Mouse (Mus musculus) gastrocnemius, postnatal 36 days (tissue): ENCODE data around the gene Fosb. TPM values are rescaled to one million over a fixed set of nuclear protein-coding genes. Genes with fewer than 3 reads are reported as not detected.
A peak's percentile ranks its signal among the peaks of the same experiment; 100 is the strongest.

Experiments
- DNase-seq, 2 experiments: peaks; one replicate each; pipeline ENCODE4 v3.0.0; 2022
- intact Hi-C: fragments of 180-260 bp; cut with DNase I; formaldehyde crosslinking; loops from one replicate; pipeline ENCODE4 v1.15.1; 2025
- total RNA-seq, 2 experiments: library from RNA; stranded (reverse); gene quantifications; 2 replicates each; pipeline ENCODE4 v1.2.3; 2021

Fosb gene
- total RNA-seq, 2 experiments from 2014 or later: 0.15 to 0.31 TPM

GRCm38 (mm10) chr7:19335583-19335982 lies 25.7 kb upstream of the Fosb start:
- DNase-seq: no peak
- intact Hi-C loops: no loop called here

GRCm38 (mm10) chr7:19332709-19333352 lies 23.0 kb upstream of the Fosb start:
- intact Hi-C loops: no loop called here
- DNase-seq: peak; percentile 72 to 74

- intact Hi-C loops: no loop called here
- no peak for DNase-seq
These were observed 22.1 kb upstream of the Fosb start for GRCm38 (mm10) chr7:19331910-19332309.

GRCm38 (mm10) chr7:19328425-19328824 lies 18.6 kb upstream of the Fosb start:
- DNase-seq: no peak
- intact Hi-C loops: no loop called here

GRCm38 (mm10) chr7:19327782-19328181 lies 17.9 kb upstream of the Fosb start:
- intact Hi-C loops: no loop called here
- DNase-seq: peak in 1 of 2 experiments; percentile 3

- intact Hi-C loops: no loop called here
- peak; percentile 82 to 90 for DNase-seq
These were observed 17.3 kb upstream of the Fosb start for GRCm38 (mm10) chr7:19327128-19327527.

- peak; percentile 85 to 87 for DNase-seq
- intact Hi-C loops: no loop called here
These were observed 16.5 kb upstream of the Fosb start for GRCm38 (mm10) chr7:19326359-19326758.

- no peak for DNase-seq
- intact Hi-C loops: no loop called here
These were observed 15.7 kb upstream of the Fosb start for GRCm38 (mm10) chr7:19325262-19326199.

GRCm38 (mm10) chr7:19324221-19324620 lies 14.4 kb upstream of the Fosb start:
- intact Hi-C loops: no loop called here
- DNase-seq: no peak

GRCm38 (mm10) chr7:19322489-19322888 lies 12.6 kb upstream of the Fosb start:
- intact Hi-C loops: no loop called here
- DNase-seq: no peak

- no peak for DNase-seq
- intact Hi-C loops: no loop called here
These were observed 11.6 kb upstream of the Fosb start for GRCm38 (mm10) chr7:19321464-19321863.

- intact Hi-C loops: no loop called here
- no peak for DNase-seq
These were observed 10.8 kb upstream of the Fosb start for GRCm38 (mm10) chr7:19320637-19321036.

GRCm38 (mm10) chr7:19319906-19320305 lies 10.1 kb upstream of the Fosb start:
- peak; percentile 90 to 96 for DNase-seq
- intact Hi-C loops: no loop called here

GRCm38 (mm10) chr7:19319458-19319857 lies 9.6 kb upstream of the Fosb start:
- intact Hi-C loops: no loop called here
- DNase-seq: no peak

GRCm38 (mm10) chr7:19318676-19319075 lies 8.8 kb upstream of the Fosb start:
- intact Hi-C loops: no loop called here
- no peak for DNase-seq

GRCm38 (mm10) chr7:19318201-19318600 lies 8.3 kb upstream of the Fosb start:
- intact Hi-C loops: no loop called here
- no peak for DNase-seq

GRCm38 (mm10) chr7:19316451-19317161 lies 6.8 kb upstream of the Fosb start:
- intact Hi-C loops: no loop called here
- DNase-seq: no peak

GRCm38 (mm10) chr7:19314033-19314432 lies 4.2 kb upstream of the Fosb start:
- intact Hi-C loops: no loop called here
- DNase-seq: no peak

GRCm38 (mm10) chr7:19311991-19312390 lies 2.1 kb upstream of the Fosb start:
- no peak for DNase-seq
- intact Hi-C loops: no loop called here

- DNase-seq: no peak
- intact Hi-C loops: no loop called here
These were observed 470 bp downstream of the Fosb start for GRCm38 (mm10) chr7:19309278-19309883.
